Mouse (Mus musculus): Measurements from ENCODE around the gene Coasy.

GRCm38 (mm10) chr11:101057860-101058259 lies 24.5 kb upstream of the Coasy start:
- TF ChIP-seq CTCF (conservative IDR thresholded peaks at IDR 0.05; ENCODE audit: insufficient read depth, insufficient read length, low read depth, low read length) (peak; percentile 76), POLR2A (IDR thresholded peaks at IDR 0.05; ENCODE audit: low read depth, low read length) (no peak)

Data from kidney, adult 2 months (tissue).